Mouse (Mus musculus): Measurements from ENCODE around the gene Cd244a.

Gene Cd244a

DNA sequence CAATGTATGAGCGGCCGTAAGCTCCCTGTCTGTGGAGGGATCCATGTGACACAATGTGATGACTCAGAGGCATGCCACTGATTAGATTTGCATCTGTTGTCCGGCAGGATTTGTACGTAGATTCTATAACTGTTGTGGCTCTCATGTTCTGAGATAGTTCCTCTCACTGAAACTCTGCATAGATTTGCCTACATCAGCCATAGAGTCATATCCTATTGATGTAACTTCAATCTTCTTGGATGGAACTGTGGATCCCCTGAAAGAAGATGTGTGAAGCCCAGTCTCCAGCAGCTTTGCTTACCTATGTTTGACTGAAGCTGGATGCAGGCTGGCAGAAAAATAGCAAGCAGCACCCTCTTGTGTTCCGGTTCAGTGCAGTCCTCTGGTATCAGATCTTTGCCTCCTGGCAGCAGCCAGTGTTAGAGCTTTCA, 99.6 kb downstream of the Cd244a start:
- no peak for DNase-seq
